Mouse (Mus musculus) thymus, postnatal 25 days (tissue): Measurements from ENCODE around the gene Mycbp2.
A peak's percentile ranks its signal among the peaks of the same experiment; 100 is the strongest.

ENCODE experiments used
- DNase-seq: peaks from one replicate; pipeline ENCODE4 v3.0.0; 2022

Mycbp2 gene

DNA sequence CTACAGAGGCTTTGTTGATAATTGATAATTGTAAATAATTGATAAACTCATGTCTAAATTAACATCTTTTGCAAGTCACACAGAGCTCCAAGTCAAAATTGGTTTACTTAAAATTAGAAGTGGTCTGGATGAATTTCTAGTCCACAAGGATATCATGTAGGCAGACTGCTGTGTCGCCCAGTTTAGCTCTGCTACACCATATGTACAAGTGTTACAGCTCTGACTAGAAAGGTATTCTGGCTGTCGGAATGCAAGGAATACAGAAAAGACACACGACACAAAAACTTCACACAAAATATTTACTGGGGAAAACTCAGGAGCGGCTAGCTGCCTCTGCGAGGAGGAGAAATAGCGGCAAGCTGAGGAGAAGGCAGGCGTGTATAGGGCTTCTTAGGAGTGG, 89.7 kb downstream of the Mycbp2 start:
- DNase-seq, result no peak

DNA sequence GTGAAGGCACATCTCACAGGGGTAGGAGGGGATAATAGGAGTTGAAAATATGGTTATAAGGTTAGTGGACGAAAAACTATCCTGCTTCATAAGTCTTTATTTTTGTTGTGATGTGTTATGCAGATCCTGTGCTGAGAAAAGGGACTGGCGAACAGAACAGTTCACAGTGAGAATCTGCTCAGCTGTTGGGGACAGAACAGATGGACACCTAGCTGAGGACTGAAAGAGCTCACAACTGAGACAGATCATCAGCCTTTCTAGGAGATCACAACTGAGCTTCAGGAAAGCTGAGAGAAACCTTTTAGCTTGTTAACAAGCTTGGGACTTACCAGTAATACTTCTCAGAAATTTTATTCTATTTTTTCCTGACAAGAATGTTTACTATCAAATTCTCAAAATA, 92.3 kb downstream of the Mycbp2 start:
- no peak for DNase-seq

DNA sequence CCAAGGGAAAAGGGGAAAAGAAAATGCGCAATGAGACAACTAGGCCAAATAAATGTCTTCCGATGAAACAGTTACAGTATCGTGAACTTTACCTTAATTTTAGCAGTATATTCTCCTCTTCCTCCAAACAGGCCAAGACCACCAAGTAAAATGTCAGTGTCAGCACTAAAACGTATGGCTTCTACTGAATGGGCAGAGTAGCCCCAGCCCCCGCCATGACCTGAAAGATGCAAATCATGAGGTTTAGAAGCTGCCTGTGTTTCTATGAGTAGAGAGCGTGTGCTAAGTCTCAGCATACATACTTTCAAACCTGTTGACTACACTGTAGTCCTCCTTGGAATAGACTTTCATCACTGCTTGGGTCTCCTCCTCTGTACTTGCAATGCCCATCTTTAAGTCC, 104.6 kb downstream of the Mycbp2 start:
- DNase-seq, result no peak

DNA sequence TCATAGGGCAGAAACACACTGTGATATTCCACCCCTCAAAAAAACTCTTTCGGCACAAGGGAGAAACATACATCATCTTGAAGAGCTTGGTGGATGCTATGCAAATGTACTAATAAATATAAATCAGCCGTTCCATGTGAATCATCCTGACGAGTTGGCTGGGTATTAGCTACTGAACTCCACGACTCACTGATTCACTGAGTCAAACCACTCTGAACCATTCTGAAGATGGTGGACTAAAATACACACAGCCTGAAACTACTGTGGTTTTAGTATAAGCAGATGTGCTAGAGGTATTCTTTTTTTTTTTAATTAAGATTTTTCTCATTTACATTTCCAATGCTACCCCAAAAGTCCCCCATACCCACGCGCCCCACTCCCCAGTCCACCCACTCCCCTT, 111.8 kb downstream of the Mycbp2 start:
- no peak for DNase-seq

DNA sequence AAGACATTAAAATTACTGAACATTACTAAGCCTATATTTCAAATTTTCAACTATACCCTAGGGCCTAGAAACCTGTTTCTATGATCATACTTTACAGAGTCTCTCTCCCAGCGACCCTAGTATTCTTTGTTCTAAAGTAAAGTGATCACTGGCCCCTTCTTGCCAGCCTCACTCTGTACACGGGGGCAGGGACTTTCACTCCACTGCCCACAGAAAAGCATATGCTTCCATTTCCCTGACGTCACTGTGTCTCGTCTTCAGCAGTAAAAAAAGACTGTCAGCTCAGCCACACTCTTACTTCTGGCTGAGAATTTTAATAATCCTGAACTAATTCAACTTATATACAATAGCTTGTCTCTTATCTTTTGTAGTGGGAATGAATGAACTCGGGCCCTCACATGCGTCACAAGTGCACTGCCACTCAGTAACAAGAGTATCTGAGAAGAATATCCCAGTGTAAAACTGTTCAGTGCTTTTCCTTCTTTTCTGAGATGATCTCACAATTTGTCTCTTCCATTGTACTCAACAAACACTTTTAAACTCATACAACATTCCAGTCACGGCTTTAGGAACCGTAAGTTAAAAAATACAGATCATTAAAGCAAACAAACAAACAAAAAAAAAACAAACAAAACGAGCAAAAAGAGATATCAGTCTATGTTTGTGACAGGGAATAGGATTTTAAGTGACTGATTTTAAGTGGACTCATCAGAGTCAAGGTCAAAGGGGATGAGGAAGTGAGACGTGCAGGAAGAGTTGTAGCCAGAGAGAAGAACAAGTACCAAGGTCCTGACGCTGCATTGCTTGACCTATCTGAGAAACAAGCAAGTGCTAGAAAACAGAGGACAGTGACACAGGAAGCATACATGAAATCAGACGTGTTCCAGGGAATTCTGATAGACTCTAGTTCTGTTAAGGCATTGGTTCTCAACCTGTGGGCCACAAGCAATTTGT, 112.7 kb downstream of the Mycbp2 start:
- DNase-seq, result no peak

DNA sequence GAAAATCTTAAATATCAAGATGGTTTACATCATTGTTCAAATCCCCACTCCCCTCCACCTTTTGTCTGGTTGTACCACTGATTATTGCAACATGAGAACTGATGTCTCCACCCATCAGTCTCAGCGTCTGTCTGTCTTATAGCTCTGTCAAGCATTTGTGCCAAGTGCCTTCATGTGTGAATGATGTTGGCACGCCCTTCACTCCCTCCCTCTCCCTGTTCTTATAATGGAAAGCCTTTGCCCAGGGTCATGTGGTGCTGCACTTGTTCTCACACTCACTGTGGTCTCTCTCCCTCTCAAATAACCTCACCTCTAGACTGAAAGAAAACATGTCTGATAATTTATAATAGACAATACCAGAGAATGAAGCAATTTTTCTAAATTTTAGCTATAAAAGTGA, 124.3 kb downstream of the Mycbp2 start:
- no peak for DNase-seq

DNA sequence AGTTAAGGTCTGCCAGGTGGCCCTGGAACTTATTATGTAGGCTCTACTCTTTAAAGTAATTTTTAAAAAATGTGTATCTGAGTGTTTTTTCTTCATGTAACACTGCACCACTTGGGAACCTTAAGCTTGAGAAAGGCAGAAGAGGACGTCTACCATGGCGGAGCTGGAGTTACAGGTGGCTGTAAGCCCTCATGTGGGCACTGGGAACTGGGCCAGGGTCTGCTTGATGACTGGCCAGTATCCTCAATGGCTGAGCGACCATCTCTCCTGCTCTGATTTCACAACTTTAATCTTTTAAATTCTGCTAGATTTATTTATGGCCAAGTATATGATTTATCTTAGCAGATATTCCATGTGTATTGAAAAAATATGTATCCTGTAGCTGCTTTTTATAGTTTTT, 124.9 kb downstream of the Mycbp2 start:
- no peak for DNase-seq

DNA sequence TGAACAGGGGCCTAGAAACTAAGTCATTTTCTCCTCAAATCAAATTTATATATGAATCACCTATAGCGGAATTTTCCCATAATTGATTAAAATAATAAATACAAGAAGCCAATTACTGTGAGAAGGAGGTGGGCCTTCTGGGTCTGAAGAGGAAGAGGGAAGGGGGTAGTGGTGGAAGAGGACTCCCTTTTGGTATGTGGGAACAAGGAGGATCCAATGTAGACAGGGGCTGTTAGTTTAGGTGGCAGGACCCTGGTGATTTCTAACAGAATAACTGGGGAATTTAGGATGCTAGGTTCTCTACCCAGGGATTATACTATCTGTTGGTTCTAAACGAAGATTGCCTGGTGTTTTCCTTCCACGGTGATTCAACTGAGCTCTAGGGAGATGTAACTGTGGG, 130.3 kb downstream of the Mycbp2 start:
- DNase-seq, result no peak

DNA sequence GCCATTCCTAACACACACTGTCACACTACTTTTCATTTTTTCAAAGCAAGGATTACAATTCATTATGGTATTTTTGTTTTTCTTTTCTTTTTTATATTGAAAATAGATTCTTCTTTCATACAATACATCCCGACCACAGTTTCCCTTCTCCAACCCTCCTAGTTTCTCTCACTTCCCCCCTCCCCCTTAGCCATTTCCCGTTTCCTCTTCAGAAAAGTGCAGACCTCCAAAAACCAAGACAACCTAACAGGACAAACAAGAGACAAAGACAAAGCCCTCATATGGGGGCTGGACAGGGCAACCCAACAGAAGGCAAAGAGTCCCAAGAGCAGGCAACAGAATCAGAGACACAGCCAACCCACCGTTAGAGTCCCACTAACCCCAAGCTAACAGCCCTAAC, 160.0 kb downstream of the Mycbp2 start:
- DNase-seq, result no peak

DNA sequence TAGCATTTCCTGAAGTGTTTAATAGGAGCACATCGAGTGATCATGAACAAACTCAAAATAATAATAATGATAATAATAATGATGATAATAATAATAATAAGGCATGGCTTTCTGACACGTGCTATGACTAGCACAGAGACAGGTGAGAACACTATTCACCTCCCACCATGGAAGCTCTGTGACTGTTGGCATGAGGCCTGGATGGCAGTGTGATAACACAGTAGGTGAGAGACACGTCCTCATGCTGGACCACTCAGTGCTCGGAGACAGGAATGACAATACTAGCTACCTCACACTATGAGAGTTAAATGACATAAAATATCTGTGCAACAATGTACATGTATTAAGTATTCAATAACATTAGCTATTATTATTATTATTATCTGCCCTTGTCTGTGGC, 160.5 kb downstream of the Mycbp2 start:
- no peak for DNase-seq

DNA sequence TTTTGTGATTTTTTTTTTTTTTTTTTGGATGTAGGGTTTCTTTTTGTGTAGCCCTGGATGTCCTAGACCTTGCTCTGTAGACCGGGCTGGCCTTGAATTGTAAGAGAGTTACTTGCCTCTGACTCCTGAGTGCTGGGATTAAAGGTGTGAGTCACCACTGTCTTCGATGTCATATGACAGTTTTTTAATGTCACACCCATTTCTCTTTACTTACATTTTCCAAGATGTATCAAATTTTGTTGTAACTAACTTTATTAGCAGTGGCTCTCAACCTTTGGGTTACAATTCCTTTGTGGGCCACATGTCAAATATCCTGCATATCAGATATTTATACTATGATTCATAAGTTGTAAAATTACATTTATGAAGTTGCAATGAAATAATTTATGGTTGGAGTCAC, 166.5 kb downstream of the Mycbp2 start:
- DNase-seq, result no peak

DNA sequence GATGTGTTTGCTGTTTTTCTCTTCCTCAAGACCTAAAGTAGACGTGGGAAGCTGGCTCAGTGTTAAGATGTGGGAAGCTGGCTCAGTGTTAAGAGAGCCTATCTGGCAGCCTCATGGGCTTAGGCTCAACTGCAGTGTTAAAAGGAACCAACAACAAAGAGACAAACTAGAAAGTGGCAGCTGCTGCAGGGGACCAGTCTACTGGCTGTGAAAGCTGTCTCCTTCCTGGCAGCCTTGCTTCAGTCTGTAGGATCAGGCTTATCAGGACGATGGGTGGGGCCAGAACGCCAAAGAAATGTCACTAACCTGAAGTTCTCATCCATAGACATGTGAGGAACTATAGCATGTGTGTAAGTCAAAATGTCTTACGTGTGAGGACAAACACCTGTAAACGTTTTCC, 183.7 kb downstream of the Mycbp2 start:
- DNase-seq, result no peak

DNA sequence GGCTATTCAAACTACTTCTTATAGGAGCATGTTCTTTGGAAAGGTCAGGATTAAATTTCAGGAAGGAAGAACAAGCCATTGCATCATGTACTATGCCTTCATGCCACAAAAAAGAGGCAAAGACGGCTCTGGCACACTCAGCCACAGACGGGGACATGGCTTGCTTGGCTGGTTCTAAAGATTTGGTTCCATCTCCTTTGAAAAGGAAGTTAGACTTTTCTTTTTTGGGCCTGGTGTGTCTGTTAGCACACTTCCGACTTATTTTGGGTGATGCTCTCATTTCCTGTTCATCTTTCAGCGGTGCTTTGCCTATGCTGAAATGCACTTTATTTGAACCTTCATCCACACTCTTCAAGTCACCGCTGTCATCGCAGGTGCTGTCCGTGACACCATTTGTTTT, 190.9 kb downstream of the Mycbp2 start:
- no peak for DNase-seq

DNA sequence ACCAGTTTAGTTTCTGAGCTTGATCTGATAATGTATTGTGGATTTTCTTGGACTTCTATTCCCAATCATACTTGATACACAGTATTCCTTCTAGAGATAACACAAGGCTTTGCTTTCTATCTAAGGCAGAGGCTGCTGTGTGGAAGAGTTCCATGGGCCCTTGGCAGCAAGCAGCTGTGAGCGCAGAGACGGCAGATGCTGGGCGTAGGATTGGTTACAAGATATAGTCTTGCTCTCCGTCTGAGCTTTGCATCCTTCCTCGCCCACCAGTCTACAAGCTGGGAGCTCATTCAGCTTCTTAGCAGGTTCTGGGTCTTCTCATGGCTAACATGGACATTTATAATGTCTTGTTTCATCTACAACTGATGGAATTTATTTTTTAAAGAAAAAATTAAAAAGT, 196.5 kb downstream of the Mycbp2 start:
- no peak for DNase-seq

DNA sequence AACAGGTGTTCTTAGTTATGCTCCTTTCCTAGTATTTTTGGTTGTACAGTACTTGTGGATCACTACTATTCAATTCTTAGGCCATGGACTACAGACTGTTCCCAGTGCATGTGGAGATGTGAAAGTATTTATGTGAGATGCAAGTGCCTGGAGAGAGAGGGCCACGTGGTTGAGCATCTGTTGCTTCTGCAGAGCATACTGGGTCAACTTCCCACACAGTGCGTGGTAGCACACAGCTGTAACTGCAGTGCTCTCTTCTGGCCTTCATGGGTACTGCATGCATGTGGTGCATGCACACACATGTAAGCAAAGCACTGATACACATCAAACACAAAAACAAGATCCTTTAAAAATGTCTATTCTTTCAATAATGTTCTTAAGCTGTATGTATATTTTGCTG, 214.6 kb downstream of the Mycbp2 start:
- DNase-seq, result peak; percentile 43

DNA sequence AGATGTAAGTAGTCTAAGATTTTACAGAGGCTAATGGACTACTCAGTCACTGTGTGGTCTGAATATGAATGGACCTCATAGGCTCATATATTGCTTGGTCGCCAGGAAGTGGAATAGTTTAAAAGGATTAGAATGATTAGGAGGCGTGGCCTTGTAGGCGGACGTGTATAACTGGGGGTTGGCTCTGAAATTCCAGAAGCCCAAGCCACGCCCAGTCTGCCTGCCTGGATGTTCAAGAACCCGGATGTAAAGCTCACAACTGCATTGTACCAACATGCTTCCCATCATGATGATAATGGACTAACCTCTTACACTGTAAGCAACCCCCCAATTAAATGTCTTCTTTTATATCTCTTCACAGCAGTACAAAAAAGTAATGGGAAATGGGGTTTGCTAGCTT, 220.9 kb downstream of the Mycbp2 start:
- DNase-seq, result no peak

DNA sequence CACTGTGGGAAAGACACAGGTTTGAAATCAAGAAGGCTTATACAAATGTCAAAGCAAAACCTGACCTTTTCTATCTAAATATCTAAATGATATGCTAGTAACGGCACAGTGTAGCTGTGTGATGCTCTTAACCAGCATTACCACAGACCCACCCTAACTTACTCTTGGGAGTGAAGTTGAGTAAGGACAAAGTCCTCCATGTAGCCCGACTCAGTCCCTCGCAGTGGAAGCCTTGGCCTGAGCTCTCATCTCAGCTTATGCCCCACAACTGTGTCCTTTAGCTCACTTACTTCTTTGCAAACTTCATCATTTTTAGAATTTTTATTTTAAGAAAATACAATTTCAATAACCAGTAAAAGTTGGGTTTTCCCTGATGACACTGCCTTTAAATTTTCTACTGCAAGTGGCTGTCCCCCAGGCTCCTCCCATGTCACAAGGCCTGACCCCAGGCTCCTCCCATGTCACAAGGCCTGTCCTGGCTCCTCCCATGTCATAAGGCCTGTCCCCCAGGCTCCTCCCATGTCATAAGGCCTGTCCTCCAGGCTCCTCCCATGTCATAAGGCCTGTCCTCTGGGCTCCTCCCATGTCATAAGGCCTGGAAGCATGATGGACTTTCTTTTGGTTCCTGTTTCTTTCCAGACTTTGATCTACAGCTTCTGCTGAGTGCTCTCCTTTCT, 231.5 kb downstream of the Mycbp2 start:
- DNase-seq, result no peak

DNA sequence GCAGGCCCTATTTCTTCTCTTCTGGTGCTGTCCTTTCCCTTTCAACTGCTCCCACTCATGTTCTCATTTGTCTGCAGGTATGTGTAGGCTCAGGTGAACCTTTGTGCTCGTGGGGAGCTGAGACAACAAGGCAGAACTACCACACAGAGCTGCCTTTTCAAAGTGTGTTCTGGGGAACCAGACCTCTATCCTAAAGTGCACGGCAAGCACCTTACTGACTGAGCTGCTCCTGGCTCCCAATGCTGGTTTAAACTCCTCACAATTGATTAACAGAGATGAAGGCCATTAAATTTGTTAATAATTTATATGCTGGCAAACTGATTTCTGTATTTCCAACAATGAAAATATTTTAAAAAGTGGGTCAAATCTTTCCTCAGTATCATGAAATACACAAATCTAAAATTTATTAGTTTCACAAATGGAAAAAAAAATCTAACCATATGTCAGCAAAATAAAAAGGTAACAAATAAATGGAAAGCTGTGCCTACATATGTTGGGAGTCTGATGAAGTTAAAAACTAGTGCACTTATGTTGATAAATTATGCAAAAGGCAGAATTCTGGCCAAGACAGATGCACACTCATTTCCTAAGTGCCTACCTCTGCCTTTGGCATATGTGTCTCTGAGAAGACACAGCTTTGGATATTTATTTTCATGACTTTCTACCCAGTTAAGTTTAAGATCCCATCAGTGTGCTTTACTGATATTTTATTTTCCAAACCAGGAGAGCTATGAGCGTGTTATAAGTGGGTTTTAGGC, 233.8 kb downstream of the Mycbp2 start:
- DNase-seq, result no peak

DNA sequence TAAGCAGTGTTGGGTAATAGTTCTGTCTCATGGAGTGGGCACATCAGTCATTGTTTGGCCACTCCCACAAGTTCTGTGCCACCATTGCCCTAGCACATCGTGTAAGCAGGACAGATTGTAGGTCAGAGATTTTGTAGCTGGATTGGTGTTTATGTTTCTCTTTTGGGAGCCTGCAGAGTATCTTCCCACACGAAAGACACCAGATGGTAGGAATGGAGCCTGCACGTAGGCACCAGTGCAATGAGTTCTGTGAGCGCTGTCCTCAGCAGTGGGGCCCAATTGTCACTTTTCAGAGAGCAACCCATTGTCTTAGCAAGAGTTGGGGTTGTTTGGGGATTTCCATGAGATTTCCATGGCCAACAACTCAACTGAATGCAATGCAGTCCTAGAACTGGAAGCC, 236.6 kb downstream of the Mycbp2 start:
- no peak for DNase-seq

DNA sequence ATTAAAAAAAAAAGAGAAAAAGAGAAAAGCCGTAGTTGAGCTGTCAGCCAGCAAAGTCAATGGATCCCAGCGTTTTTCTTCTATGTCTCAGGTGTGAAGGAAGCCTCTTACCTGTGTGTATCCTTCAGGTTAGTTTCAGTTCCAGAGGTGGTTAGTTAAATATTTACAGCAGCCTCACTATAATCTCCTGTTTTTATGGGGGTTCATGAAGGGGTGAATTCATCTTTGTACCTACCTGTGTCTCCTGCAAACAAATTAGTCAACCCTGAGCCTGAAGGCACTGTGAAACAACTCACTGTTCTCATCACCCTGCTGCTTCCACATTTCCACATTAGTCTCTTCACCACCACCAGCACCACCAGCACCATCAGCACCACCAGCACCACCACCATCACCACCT, 240.3 kb downstream of the Mycbp2 start:
- DNase-seq, result no peak

DNA sequence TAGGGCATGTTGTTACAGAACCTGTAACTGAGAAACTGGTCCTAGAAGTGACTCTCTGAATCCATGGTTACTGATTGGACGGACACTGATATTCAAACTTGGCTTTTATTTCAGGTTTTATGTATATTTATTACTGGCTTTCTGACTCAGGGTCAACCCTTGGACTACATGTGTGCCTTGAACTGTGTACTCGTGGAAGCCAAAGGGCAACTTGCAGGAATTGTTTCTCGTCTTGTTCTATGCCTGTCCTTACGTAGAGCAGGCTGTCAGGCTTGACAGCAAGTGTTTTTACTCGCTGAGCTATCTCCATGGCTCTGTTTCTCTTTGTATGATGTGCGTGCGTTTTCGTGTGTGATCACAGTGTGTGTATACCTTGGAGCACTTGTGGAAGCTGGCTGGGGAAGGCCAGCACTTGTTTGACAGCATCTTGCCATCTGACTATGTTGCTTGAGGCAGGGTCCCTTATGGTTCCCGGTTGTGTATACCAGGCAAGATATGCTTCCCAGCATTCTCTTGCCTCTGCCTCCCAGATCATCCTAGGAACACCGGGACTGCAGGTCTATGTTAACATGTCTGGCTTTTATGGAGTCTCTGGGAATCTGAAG, 243.8 kb downstream of the Mycbp2 start:
- no peak for DNase-seq

DNA sequence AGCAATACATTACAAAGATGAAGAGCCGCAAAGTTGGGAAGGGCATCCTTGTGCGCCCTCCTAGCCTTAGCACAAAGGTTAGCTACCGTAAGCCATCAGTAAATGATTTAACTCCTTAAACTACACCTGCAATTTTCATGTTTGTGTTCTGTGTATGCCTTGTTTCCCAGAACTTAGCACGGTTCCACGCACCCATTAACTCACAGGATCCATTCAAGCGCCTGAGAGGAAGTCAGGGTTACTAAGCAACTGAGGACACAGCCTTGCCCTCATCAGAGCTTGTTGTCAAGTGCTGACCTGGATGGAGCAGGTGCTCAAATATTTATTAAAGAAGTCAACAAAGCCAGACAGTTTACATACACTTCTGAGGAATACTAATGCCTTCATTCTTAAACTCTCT, 244.4 kb downstream of the Mycbp2 start:
- no peak for DNase-seq

DNA sequence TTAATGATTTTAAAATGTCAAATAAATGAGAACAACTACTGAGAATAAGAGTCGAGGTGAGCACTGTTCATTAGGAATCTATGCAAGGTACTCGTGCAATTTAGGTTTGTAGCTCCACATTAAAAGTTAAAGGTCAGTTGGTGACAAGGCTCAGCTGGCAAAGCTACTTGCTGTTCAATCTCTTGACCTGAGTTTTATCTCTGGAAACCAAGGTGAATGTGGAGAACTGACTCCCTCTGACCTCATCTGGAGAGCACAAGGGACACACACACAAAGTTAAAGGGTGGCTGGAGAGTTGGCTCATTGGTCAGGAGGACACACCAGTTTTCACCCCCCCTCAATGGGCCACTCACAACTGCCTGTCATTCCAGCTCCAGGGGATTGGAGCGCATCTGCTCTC, 245.4 kb downstream of the Mycbp2 start:
- DNase-seq, result no peak
